Mouse (Mus musculus) cerebellum, adult 2 months (tissue): Measurements from ENCODE around the gene Slc25a25.

ENCODE experiments used
- CTCF ChIP-seq: fragments of 200-500 bp; IDR thresholded peaks from 2 replicates; pipeline ENCODE4 v1.5.1; 2011; ENCODE audit warnings: low read depth, mild to moderate bottlenecking, control low read depth, low read length, moderate library complexity, borderline replicate concordance; ENCODE audit not compliant: insufficient read depth
- POLR2A ChIP-seq: fragments of 200-500 bp; IDR thresholded peaks from 2 replicates; pipeline ENCODE4 v1.6.1; 2011; ENCODE audit warnings: low read length, control low read depth, borderline replicate concordance; ENCODE audit not compliant: insufficient read depth

- TF ChIP-seq CTCF: no peak
- no peak for TF ChIP-seq POLR2A
Observed at GRCm38 (mm10) chr2:32420647-32421046, 30.6 kb downstream of the Slc25a25 start.
